Mouse (Mus musculus) monocyte, adult 5-6 weeks (primary cell): ENCODE measurements at regions not wholly inside any gene's neighbourhood (a gene's known extent, or its start where the extent isn't known, plus 50 kb on each side); places are given as distances from the start of the nearest gene placed in this dataset.

Source experiments
- ATAC-seq: fragments of 153-309, 156-312 bp; replicated peaks from 2 replicates; pipeline ENCODE4 v1.8.0; 2017; ENCODE audit warnings: mild to moderate bottlenecking; ENCODE audit not compliant: low TSS enrichment, insufficient number of reproducible peaks, severe bottlenecking, poor library complexity, low FRiP score

- no peak for ATAC-seq
Measured at GRCm38 (mm10) chr11:6785471-6785870, 52.0 kb downstream of the Gm11983 start.

- no peak for ATAC-seq
Measured at GRCm38 (mm10) chr11:6782826-6783225, 54.6 kb downstream of the Gm11983 start.

DNA sequence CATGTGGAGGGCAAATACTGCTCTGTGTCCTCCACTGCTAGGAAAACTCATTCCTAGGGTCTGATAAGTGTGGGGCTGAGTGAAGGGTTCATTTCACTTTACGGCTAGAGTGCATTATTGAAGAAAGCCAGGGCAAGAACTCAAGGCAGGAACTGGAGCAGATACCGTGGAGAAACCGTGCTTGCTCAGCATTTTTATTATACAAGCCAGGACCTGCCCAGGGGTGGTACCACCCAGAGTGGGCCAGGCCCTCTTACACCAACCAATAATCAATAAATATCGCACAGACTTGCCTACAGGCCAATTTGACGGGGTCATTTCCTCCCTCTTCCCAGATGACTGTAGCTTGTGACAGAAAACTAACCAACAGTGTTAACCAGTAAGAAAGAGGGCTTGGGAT, 57.7 kb downstream of the Gm11983 start:
- no peak for ATAC-seq

GRCm38 (mm10) chr11:6778596-6779360, 58.7 kb downstream of the Gm11983 start:
- ATAC-seq: no peak

DNA sequence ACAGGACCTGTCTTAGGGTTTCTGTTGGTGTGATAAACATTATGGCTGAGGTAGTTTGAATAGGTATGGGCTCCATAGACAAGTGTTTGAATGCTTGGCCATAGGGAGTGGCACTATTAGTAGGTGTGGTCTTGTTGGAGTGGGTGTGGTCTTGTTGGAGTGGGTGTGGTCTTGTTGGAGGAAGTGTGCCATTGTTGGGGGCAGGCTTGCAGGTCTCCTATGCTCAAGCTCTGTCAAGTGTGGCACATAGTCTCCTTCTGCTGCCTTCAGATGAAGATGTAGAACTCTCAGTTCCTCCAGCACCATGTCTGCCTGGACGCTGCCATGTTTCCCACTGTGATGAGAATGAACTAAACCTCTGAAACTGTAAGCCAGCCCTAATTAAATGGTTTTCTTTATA, 59.9 kb downstream of the Gm11983 start:
- ATAC-seq: no peak

DNA sequence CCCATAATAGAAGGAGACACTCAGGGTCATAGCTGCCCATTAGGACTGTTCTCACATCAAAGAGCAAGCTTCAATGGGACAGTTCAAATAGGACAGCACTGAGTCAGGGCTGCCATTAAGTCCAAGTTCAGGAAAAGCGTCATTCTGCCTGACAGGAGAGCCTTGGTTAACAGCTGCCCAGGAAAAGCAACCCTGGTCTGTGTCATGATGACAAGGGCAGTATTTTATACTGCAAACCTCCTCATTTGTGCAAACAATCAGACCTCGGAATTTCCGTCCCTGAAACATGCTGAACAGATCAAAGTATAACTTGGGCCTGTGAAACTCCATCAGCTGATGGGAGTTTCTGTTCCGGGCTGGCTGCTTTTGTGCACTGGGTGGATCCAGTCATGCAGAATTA, 62.8 kb downstream of the Gm11983 start:
- ATAC-seq: no peak

GRCm38 (mm10) chr11:6773951-6774350, 63.5 kb downstream of the Gm11983 start:
- no peak for ATAC-seq

GRCm38 (mm10) chr11:6773364-6773763, 64.1 kb downstream of the Gm11983 start:
- no peak for ATAC-seq

DNA sequence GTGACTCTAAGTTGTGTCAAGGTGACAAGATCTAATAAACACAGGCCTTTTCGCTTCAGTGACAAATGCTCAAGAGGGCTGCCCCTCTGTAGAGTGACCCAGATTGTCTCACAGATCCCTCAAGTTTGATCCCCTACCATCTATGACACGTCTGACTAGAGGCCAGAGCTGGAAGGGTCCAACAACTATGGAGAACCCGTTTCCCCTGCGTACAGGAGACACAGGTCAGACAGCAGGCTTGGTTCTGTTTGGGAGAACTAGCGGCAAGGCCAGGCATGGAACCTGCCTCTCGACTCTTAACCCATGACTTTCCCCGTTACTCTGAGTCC, 68.1 kb downstream of the Gm11983 start:
- no peak for ATAC-seq

DNA sequence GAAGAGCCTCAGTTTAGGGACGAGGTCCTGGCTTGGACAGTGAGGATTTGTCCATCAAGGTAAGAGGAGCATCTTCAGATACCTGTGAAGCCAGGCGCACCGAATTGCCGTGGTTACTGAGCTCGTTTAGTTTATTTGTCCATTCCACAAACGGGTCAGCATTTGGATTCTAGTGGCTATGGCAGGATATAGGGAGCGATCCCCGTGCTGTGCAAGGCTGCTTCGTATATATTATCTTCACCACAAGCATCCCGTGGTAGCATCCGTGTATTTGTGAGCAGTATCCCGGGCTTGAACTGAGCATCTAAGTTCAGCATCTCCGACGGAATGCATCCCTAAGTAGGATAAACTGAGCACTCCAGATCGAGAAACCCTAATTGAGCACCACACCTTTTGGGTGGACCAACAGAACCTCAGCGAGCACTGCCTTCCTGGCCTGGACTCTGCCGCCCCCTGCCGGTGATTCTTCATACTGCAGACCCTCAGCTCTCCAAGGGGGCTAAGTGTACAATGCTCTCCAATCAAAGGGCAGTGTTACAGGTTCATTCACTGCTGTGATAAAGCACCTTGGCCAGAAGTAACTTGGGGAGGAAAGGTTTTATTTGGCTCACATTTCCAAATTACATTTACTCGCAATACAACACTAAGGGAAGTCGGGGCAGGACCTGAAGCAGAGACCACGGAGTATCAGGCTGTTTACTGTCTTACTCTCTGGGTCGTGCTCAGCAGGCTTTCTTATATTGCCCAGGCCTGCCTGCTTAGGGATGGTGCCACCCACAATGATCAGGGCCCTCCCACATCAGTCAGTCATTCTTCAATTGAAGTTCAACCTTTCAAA, 68.6 kb downstream of the Gm11983 start:
- ATAC-seq: peak; percentile 67

DNA sequence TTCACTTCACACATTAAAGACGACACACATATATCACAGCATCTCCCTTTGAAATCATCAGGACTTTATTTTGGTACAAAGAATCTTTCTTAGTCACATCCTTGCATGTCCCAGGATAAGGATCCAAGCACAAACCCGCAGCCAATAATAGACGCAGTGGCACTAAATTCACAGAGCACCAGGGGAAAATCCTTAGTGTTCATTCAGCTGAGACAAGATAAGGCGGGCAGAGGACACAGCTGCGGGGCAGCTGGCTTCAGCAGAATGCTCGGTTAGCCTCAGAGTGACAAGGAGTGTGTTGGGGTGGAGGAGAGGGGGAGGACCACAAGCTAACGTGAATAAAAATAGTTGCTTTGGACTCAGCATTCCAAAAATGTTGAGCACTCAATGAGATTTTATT, 70.7 kb downstream of the Gm11983 start:
- no peak for ATAC-seq

DNA sequence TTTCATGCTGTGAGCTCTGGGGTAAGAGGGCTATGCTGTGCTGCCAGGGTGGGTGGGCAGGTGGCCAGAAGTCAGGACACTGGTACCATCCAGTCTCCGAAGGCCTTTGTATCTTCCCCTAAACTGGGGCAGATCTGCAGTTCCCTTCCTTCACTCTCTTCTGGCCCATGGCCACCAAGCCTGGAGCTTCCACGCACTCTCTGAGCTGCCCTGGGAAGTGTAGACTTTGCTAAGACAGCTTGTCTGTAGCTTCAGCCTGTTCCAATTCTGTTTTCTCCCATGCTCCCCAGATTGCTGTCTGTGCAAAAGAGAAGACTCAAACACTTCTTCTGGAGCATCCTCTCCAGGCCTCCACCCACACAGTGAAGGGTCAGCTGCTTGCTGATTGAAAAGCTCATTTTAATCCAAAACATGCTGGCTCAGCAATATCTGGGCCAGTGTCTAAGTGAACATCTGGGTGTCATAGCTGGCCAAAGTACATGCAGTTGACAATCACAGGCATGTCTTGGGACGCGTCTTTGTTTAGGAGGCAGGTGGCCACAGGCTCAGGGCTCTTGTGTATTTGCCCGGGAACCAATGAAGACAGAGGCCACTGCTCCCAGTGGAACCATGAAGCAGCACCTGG, 72.0 kb downstream of the Gm11983 start:
- ATAC-seq: no peak

DNA sequence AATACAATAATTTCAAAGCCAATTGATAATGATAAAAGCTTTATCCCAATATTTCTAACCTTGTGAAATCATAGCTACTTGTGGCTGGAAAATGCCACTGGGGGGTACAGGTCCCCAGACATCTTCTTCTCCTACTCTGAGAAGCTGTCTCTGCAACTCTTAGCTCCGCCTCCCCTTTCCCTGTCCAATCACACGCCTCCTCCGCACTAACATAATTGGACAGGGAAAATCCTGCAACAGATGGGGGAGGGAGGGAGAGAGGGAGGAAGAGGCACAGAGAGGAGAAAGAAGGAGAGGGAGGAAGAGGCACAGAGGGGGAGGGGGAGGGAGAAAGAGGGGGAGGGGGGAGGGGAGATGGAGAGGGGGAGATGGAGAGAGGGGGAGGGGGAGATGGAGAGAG, 73.3 kb downstream of the Gm11983 start:
- ATAC-seq: no peak

GRCm38 (mm10) chr11:6763001-6763400, 74.5 kb downstream of the Gm11983 start:
- no peak for ATAC-seq

- no peak for ATAC-seq
Measured at GRCm38 (mm10) chr11:6761876-6762628, 75.4 kb downstream of the Gm11983 start.

GRCm38 (mm10) chr11:6759578-6759977, 77.9 kb downstream of the Gm11983 start:
- no peak for ATAC-seq

GRCm38 (mm10) chr11:6739439-6739838, 81.1 kb downstream of the Ramp3 start:
- ATAC-seq: no peak

DNA sequence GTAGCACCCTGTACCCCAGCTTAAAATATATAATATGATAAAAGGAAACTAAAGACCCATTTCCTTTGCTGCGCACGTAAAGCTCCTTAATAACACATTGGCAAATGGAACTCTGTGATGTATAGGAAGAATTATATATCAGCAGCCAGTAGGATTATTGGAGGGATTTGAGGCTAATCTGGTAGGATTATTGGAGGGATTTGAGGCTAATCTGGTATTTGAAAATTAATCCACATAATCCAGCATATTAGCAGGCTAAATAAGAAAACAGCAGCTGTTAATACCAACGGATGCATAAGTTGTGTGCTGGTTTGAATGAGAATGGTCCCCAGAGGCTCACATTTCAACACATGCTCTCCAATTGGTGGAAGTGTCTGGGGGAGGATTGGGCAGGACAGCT, 80.3 kb downstream of the Ramp3 start:
- no peak for ATAC-seq

- ATAC-seq: no peak
Measured at GRCm38 (mm10) chr11:6738163-6738562, 79.8 kb downstream of the Ramp3 start.
